Mouse (Mus musculus): ENCODE data around the gene Bcas3. TPM values are rescaled to one million over a fixed set of nuclear protein-coding genes. Genes with fewer than 3 reads are reported as not detected.
A peak's percentile ranks its signal among the peaks of the same experiment; 100 is the strongest.

Gene Bcas3
- polyA plus RNA-seq, 1 experiment from 2014 or later: 20.5 TPM

- H3K4me2 ChIP-seq (ENCODE audit: low read depth, low read length): no peak overlapping the region
- WGBS: 69% methylated on average over 4 of the region's 4 CpGs
- ATAC-seq (replicated peaks; ENCODE audit: extremely low read depth, insufficient read depth, low FRiP score): no peak
- no peak overlapping the region for H3K4me3 ChIP-seq (ENCODE audit: low read length)
- no peaks in the 10 kb centered on the region for H3K9me3 ChIP-seq (replicated peaks; ENCODE audit: control insufficient read depth, low read length)
- H3K27ac ChIP-seq (ENCODE audit: low read length): no peak overlapping the region
- no peaks in the 10 kb centered on the region for H3K36me3 ChIP-seq (ENCODE audit: control insufficient read depth, insufficient read depth)
- no peaks in the 10 kb centered on the region for H3K4me1 ChIP-seq (ENCODE audit: control insufficient read depth, insufficient read depth, low read length)
- no peak overlapping the region for H3K9ac ChIP-seq (ENCODE audit: low read length)
- H3K27me3 ChIP-seq (ENCODE audit: control insufficient read depth, insufficient read depth, low read length): no peaks in the 10 kb centered on the region
Measured at GRCm38 (mm10) chr11:85704062-85704748, 351.2 kb downstream of the Bcas3 start.

DNA sequence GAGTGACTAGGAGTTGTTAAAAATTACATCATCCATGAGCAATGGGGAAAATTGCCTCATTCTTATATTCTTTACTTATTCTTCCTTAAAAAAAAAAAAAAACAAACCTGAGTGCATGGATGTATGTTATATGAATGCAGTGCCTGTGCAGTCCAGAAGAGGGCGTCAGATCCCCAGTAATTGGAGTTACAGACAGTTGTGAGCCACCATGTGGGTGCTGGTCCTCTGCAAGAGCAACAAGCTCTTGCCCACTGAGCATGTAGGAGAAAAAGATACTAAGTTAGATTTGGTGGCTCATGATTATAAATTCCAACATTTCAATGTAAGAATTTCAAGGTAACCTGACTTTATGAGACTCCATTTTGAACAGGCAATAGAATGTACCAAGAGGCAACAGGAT lies 353.7 kb downstream of the Bcas3 start:
- Histone ChIP-seq H3K9me3 (replicated peaks; ENCODE audit: control insufficient read depth, low read length) (no peaks in the 10 kb centered on the region), H3K4me2 (ENCODE audit: low read depth, low read length) (no peak overlapping the region), H3K36me3 (ENCODE audit: control insufficient read depth, insufficient read depth) (no peaks in the 10 kb centered on the region), H3K4me3 (ENCODE audit: low read length) (no peak overlapping the region), H3K27ac (ENCODE audit: low read length) (no peak overlapping the region), H3K4me1 (ENCODE audit: control insufficient read depth, insufficient read depth, low read length) (no peaks in the 10 kb centered on the region), H3K27me3 (ENCODE audit: control insufficient read depth, insufficient read depth, low read length) (no peaks in the 10 kb centered on the region), H3K9ac (ENCODE audit: low read length) (no peak overlapping the region)
- WGBS: 37% methylated on average over 1 of the region's 1 CpGs
- ATAC-seq (replicated peaks; ENCODE audit: extremely low read depth, insufficient read depth, low FRiP score): no peak

GRCm38 (mm10) chr11:85707496-85707895 lies 354.5 kb downstream of the Bcas3 start:
- H3K4me2 ChIP-seq (ENCODE audit: low read depth, low read length): no peak overlapping the region
- H3K9me3 ChIP-seq (replicated peaks; ENCODE audit: control insufficient read depth, low read length): no peaks in the 10 kb centered on the region
- no peak overlapping the region for H3K4me3 ChIP-seq (ENCODE audit: low read length)
- H3K27ac ChIP-seq (ENCODE audit: low read length): no peak overlapping the region
- no peaks in the 10 kb centered on the region for H3K36me3 ChIP-seq (ENCODE audit: control insufficient read depth, insufficient read depth)
- no peak for ATAC-seq (replicated peaks; ENCODE audit: extremely low read depth, insufficient read depth, low FRiP score)
- WGBS: 90% methylated on average over 1 of the region's 1 CpGs
- H3K4me1 ChIP-seq (ENCODE audit: control insufficient read depth, insufficient read depth, low read length): no peaks in the 10 kb centered on the region
- H3K27me3 ChIP-seq (ENCODE audit: control insufficient read depth, insufficient read depth, low read length): no peaks in the 10 kb centered on the region
- H3K9ac ChIP-seq (ENCODE audit: low read length): no peak overlapping the region

- H3K9me3 ChIP-seq (replicated peaks; ENCODE audit: control insufficient read depth, low read length): no peaks in the 10 kb centered on the region
- peaks cover 11% of the 10 kb centered on the region for H3K4me1 ChIP-seq (ENCODE audit: control insufficient read depth, insufficient read depth, low read length)
- H3K36me3 ChIP-seq (ENCODE audit: control insufficient read depth, insufficient read depth): no peaks in the 10 kb centered on the region
- no peak overlapping the region for H3K4me2 ChIP-seq (ENCODE audit: low read depth, low read length)
- no peak overlapping the region for H3K9ac ChIP-seq (ENCODE audit: low read length)
- WGBS: 85% methylated on average over 6 of the region's 6 CpGs
- H3K4me3 ChIP-seq (ENCODE audit: low read length): no peak overlapping the region
- H3K27ac ChIP-seq (ENCODE audit: low read length): no peak overlapping the region
- H3K27me3 ChIP-seq (ENCODE audit: control insufficient read depth, insufficient read depth, low read length): 0 out of 2 replicates have a peak, but pooled peaks cover 3% of the 10 kb centered on the region
- ATAC-seq (replicated peaks; ENCODE audit: extremely low read depth, insufficient read depth, low FRiP score): no peak
Measured at GRCm38 (mm10) chr11:85709147-85709546, 356.2 kb downstream of the Bcas3 start.

GRCm38 (mm10) chr11:85710155-85710554 lies 357.2 kb downstream of the Bcas3 start:
- no peak overlapping the region for H3K4me3 ChIP-seq (ENCODE audit: low read length)
- H3K4me2 ChIP-seq (ENCODE audit: low read depth, low read length): no peak overlapping the region
- H3K27me3 ChIP-seq (ENCODE audit: control insufficient read depth, insufficient read depth, low read length): 0 out of 2 replicates have a peak, but pooled peaks cover 4% of the 10 kb centered on the region
- no peaks in the 10 kb centered on the region for H3K36me3 ChIP-seq (ENCODE audit: control insufficient read depth, insufficient read depth)
- H3K4me1 ChIP-seq (ENCODE audit: control insufficient read depth, insufficient read depth, low read length): peaks cover 12% of the 10 kb centered on the region
- no peak overlapping the region for H3K9ac ChIP-seq (ENCODE audit: low read length)
- 76% methylated on average over 7 of the region's 7 CpGs for WGBS
- no peaks in the 10 kb centered on the region for H3K9me3 ChIP-seq (replicated peaks; ENCODE audit: control insufficient read depth, low read length)
- no peak overlapping the region for H3K27ac ChIP-seq (ENCODE audit: low read length)
- ATAC-seq (replicated peaks; ENCODE audit: extremely low read depth, insufficient read depth, low FRiP score): no peak

DNA sequence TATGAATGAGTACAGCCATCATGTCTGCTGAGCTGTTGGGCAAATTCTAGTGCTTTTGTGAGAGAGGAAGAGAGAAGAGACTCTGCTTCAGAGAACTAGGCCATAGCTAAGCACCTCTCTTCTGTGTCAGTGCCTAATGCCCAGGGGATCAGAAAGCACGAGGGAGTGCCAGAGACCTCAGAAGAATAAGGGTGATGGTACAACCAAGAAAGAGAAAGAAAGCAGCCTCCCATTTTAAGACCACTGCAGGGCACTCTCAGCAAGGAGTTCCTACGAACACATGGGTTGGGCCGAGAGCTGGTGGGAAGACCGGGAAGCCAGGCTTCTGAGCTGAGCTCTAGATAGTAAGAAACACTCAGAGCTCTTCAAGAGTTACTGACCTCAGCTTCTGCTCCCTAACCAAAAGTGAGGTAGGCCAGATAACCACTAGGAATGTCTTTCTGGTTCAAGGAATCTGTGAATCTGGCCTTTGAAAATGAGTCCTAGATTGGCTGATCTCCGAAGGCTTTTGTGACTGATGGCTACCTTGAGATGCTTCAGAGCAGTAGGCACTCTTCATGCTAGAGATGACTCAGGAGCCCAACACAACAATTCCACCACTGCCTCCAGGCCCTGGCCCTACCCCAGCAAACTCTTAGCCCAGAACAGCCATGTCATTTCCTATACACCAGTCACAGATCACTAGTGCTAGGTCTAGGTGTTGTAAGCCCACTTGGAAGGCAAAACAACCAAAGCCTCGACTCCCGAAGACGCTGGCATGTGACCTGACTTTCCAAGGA lies 359.2 kb downstream of the Bcas3 start:
- H3K4me1 ChIP-seq (ENCODE audit: control insufficient read depth, insufficient read depth, low read length): peaks cover 12% of the 10 kb centered on the region
- peak overlapping the region; percentile 3; the same call in 1 of the 2 replicates for H3K27ac ChIP-seq (ENCODE audit: low read length)
- H3K36me3 ChIP-seq (ENCODE audit: control insufficient read depth, insufficient read depth): no peaks in the 10 kb centered on the region
- H3K27me3 ChIP-seq (ENCODE audit: control insufficient read depth, insufficient read depth, low read length): 0 out of 2 replicates have a peak, but pooled peaks cover 4% of the 10 kb centered on the region
- H3K4me2 ChIP-seq (ENCODE audit: low read depth, low read length): no peak overlapping the region
- no peak overlapping the region for H3K4me3 ChIP-seq (ENCODE audit: low read length)
- WGBS: 82% methylated on average over 8 of the region's 8 CpGs
- no peak for ATAC-seq (replicated peaks; ENCODE audit: extremely low read depth, insufficient read depth, low FRiP score)
- H3K9ac ChIP-seq (ENCODE audit: low read length): no peak overlapping the region
- H3K9me3 ChIP-seq (replicated peaks; ENCODE audit: control insufficient read depth, low read length): no peaks in the 10 kb centered on the region

GRCm38 (mm10) chr11:85712860-85713813 lies 360.2 kb downstream of the Bcas3 start:
- Histone ChIP-seq H3K27ac (ENCODE audit: low read length) (peak overlapping the region; percentile 45; the same call in 1 of the 2 replicates), H3K27me3 (ENCODE audit: control insufficient read depth, insufficient read depth, low read length) (0 out of 2 replicates have a peak, but pooled peaks cover 4% of the 10 kb centered on the region), H3K9me3 (replicated peaks; ENCODE audit: control insufficient read depth, low read length) (no peaks in the 10 kb centered on the region), H3K4me1 (ENCODE audit: control insufficient read depth, insufficient read depth, low read length) (peaks cover 12% of the 10 kb centered on the region), H3K9ac (ENCODE audit: low read length) (no peak overlapping the region), H3K4me2 (ENCODE audit: low read depth, low read length) (peak overlapping the region; percentile 45), H3K4me3 (ENCODE audit: low read length) (no peak overlapping the region), H3K36me3 (ENCODE audit: control insufficient read depth, insufficient read depth) (no peaks in the 10 kb centered on the region)
- ATAC-seq (replicated peaks; ENCODE audit: extremely low read depth, insufficient read depth, low FRiP score): peak; percentile 52
- WGBS: 49% methylated on average over 19 of the region's 19 CpGs

DNA sequence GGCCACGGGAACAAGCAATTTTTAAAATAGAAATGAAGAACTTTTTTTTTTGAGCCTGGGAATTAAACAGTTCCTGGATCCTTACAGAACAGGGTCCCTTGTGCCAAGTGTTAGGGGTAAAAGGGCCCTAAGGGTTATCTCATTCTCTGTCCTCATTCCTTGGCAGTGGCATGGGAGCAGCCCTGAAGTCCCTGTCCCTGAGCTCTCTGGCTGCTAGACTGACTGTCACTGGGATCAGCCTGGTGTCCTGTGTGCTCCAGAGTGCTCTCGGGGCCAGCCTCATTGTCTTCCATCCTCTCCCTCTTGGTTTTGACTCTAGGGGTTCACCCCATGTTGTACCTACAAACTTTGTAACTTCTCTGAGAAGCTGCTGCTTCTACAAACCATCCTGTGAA lies 360.8 kb downstream of the Bcas3 start:
- no peak for ATAC-seq (replicated peaks; ENCODE audit: extremely low read depth, insufficient read depth, low FRiP score)
- Histone ChIP-seq H3K9ac (ENCODE audit: low read length) (0 out of 2 replicates have a peak overlapping the region, but pooled peaks have one; percentile 9), H3K27ac (ENCODE audit: low read length) (peak overlapping the region; percentile 45; the same call in 1 of the 2 replicates), H3K9me3 (replicated peaks; ENCODE audit: control insufficient read depth, low read length) (no peaks in the 10 kb centered on the region), H3K27me3 (ENCODE audit: control insufficient read depth, insufficient read depth, low read length) (0 out of 2 replicates have a peak, but pooled peaks cover 6% of the 10 kb centered on the region), H3K4me2 (ENCODE audit: low read depth, low read length) (peak overlapping the region; percentile 45), H3K4me1 (ENCODE audit: control insufficient read depth, insufficient read depth, low read length) (peaks cover 12% of the 10 kb centered on the region), H3K36me3 (ENCODE audit: control insufficient read depth, insufficient read depth) (no peaks in the 10 kb centered on the region), H3K4me3 (ENCODE audit: low read length) (no peak overlapping the region)
- WGBS: 21% methylated on average over 2 of the region's 2 CpGs

All from heart, embryonic 16.5 days (tissue).